Mouse (Mus musculus): ENCODE data around the gene Kcnma1.

- TF ChIP-seq ZC3H11A (IDR thresholded peaks at IDR 0.05; ENCODE audit: low read depth, low read length) (no peak), POLR2A (IDR thresholded peaks at IDR 0.05; ENCODE audit: control insufficient read depth in 1 of 2, insufficient read depth in 1 of 2, low read depth in 1 of 2, low read length in 2 of 2, poor library complexity in 1 of 2) (no peak), JUND (IDR thresholded peaks at IDR 0.05; ENCODE audit: low read depth, low read length) (no peak), CTCF (IDR thresholded peaks at IDR 0.05 in 2 of 3, conservative IDR thresholded peaks at IDR 0.05 in 1 of 3; ENCODE audit: control insufficient read depth in 1 of 3, insufficient read depth in 1 of 3, low read depth in 2 of 3, low read length in 3 of 3, poor library complexity in 1 of 3, severe bottlenecking in 1 of 3) (no peak), HCFC1 (IDR thresholded peaks at IDR 0.05; ENCODE audit: low read depth, low read length) (no peak), MAX (IDR thresholded peaks at IDR 0.05; ENCODE audit: low read length) (no peak), MAFK (IDR thresholded peaks at IDR 0.05; ENCODE audit: borderline replicate concordance, low read depth, low read length) (no peak), NRF1 (IDR thresholded peaks at IDR 0.05; ENCODE audit: insufficient read depth, low read depth, low read length, poor library complexity, severe bottlenecking) (no peak), MXI1 (IDR thresholded peaks at IDR 0.05; ENCODE audit: low read depth, low read length) (no peak), CHD1 (IDR thresholded peaks at IDR 0.05; ENCODE audit: low read depth, low read length) (no peak), NELFE (IDR thresholded peaks at IDR 0.05; ENCODE audit: low read depth, low read length) (no peak), ELF1 (IDR thresholded peaks at IDR 0.05; ENCODE audit: low read depth, low read length) (no peak), BHLHE40 (IDR thresholded peaks at IDR 0.05; ENCODE audit: borderline replicate concordance, low read depth, low read length) (no peak)
These were observed 82.6 kb downstream of the Kcnma1 start for GRCm38 (mm10) chr14:23931671-23932071.

Data from MEL (cell line).